Mouse (Mus musculus) gastrocnemius, postnatal 14 days (tissue): ENCODE measurements around the gene Tram2. TPM values are rescaled to one million over a fixed set of nuclear protein-coding genes. Genes with fewer than 3 reads are reported as not detected.

ENCODE experiments used
- DNase-seq: peaks from one replicate; pipeline ENCODE4 v3.0.0; 2021; ENCODE audit warnings: mixed read lengths
- intact Hi-C: fragments of 180-260 bp; cut with DNase I; formaldehyde crosslinking; loops from one replicate; pipeline ENCODE4 v1.15.1; 2025; ENCODE audit warnings: low total_unique reads
- long read RNA-seq, 2 experiments: library from polyadenylated mRNA; stranded (forward); transcript quantifications; one replicate each; pipeline ENCODE4 v2.0.0; 2021
- total RNA-seq, 2 experiments: library from RNA; stranded (reverse); gene quantifications; 2 replicates each; pipeline ENCODE4 v1.2.3; 2021

The Tram2 gene
- total RNA-seq, result 1 to 10 TPM; 8.7 to 9.7 TPM
- long read RNA-seq, experiment 1, full-length matches to known transcripts, result 5 of 6 reads
- long read RNA-seq, experiment 1, partial matches to known transcripts, result 0 of 6 reads
- long read RNA-seq, experiment 1, other reads (novel, unspliced or antisense), result 1 of 6 reads
- long read RNA-seq, experiment 2, full-length matches to known transcripts, result 3 of 5 reads
- long read RNA-seq, experiment 2, partial matches to known transcripts, result 0 of 5 reads
- long read RNA-seq, experiment 2, other reads (novel, unspliced or antisense), result 2 of 5 reads

GRCm38 (mm10) chr1:21079217-21079773, at the start of gene Tram2:
TSS of gene Tram2 (minus strand) at chr1:21079229.
- intact Hi-C loops, result no loop called here
- DNase-seq, result peak; percentile 96

GRCm38 (mm10) chr1:21124713-21125336, 45.8 kb upstream of the Tram2 start:
- DNase-seq, result no peak
- intact Hi-C loops, result no loop called here

DNA sequence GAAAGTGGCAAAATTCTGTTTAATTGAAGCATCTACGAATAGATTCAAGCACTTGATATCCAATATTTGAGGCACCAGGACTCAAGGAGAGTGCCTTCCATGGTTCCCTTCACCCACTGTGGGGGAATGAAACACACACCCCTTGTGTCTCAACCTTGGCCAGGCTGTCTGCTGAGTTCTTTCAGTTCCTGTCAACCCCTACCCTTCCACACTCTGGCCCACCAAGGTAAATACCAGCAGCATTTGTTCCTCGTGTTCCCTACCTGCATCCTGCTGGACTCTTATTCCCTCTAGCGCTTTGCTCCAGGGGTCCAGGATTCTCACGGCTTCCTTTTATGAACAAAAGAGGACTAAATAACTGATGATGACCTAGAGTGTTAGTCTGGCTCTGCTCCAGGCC, 24.8 kb upstream of the Tram2 start:
- no peak for DNase-seq
- intact Hi-C loops, result no loop called here

- intact Hi-C loops, result loop anchor here (2.0 kb wide), 1 partner anchor 165 kb away; no protein-coding TSS in a partner anchor
- DNase-seq, result peak; percentile 62
Measured at GRCm38 (mm10) chr1:21101221-21102006, 22.4 kb upstream of the Tram2 start.

DNA sequence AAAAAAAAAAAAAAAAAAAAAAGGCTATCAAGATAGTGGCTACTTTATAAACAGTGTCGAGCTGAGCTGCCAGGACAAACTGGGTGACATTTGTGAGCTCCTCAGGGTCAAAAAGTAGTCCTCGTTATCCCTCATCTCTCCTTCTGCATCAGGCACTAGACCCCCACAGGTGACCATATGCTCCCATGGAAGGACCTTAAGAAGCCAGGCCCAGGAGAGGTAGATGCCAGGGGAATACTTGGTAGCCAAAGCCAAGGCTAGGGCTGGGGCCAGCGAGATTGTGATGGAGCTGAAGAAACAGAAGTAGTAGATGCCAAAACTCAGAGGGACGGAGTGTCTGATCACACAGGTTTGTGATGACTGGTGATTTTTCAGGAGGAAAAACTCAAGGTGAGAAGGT, 21.7 kb upstream of the Tram2 start:
- intact Hi-C loops, result loop anchor here (2.0 kb wide), 1 partner anchor 164 kb away; no protein-coding TSS in a partner anchor
- DNase-seq, result no peak

DNA sequence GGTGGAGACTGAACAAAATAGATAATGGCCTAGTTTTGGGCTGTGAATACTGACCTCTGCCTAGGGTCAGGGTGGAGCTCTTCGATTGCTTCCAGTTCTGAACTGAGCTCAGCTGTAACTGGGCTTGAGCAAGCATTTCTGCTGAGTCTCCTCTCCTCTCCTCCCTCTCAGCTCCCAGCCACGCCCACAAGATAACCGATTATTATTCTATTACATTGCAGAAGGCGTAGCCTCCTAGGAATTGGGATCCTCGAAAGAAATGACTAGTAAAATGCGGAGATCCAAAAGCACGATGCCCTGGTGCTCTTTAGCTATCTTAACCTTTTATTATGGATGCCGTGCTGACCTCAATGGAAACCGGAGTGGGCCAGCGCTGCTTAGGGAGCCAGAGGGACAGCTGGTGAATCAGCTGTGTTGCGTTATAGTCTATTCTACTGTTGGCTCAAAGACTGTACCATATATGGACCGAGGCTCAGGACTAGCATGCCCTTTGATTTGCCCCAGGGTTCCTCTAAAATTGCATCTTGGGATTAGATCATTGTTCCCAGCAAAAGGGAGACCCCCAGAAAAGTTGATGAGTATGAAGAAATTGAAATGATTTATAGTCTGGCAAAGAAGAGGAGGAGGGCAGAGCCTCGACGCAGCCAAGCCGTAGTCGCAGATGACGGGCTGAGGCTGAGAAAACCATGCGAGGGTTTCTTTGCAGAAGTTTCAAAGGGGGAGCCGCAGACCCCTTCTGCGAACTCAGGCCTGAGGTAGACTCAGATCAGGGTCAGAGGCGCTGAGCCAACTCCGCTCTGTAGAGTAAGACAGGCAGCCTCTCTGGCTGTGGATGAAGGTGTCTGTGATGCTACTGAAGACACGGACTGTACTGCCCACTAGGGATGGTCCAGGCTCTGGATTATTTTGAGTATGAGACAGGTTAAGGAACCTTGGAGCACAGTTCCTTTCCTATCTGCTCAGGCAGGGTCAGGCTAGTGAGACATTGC, 18.3 kb upstream of the Tram2 start:
- DNase-seq, result no peak
- intact Hi-C loops, result no loop called here

DNA sequence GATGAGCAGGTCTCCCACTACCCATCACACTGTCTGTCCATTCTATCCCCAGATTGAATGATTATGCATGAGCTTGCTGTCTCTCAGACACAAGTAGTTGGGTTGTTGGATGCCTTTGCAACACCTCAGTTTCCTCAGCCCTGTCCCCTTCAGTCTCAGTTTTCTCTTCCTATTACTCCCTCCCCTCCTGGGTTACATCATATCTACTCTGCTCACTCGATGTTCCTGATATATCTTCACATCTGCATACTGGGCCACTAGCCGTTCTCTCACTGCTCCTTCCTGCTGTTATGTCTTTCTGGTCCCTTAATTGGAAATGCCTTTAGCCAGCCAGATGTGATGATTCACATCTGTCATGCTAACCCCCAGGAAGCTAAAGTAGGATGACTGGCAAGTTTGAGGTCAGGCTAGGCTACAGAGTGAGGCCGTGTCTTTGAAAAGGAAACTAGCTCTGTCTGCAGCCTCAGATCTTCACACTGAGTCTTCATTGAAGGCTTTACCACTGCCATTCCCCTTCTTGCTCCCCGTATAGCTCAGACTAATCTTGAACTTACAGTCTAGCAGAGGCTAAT, 15.7 kb upstream of the Tram2 start:
- intact Hi-C loops, result loop anchor here (5.0 kb wide), 1 partner anchor 102 kb away; no protein-coding TSS in a partner anchor
- DNase-seq, result no peak

GRCm38 (mm10) chr1:21089661-21090117, 10.7 kb upstream of the Tram2 start:
- DNase-seq, result no peak
- intact Hi-C loops, result loop anchor here (5.0 kb wide), 1 partner anchor 97 kb away; no protein-coding TSS in a partner anchor

DNA sequence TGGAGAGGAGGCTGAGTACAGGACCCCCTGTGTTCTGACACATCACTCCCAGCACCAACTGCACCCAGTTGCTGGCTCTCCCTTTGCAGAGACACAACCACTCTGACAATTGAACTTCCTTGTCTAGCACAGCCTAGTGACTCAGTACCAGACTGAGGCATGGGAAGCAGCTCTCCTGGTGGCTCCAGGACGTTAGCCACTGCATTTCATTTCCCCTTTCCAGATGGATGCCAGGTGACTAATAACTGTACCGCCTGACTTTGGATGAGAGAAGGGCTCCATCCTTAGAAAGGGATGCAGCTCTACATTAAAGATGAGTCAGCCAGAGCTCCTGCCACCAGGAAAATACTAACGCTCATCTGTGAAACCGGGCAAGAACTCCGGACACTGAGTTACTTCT, 7.3 kb upstream of the Tram2 start:
- intact Hi-C loops, result no loop called here
- no peak for DNase-seq

- no peak for DNase-seq
- intact Hi-C loops, result no loop called here
Measured at GRCm38 (mm10) chr1:21084661-21085060, 5.6 kb upstream of the Tram2 start.

GRCm38 (mm10) chr1:21080362-21080761, 1.3 kb upstream of the Tram2 start:
- no peak for DNase-seq
- intact Hi-C loops, result no loop called here

GRCm38 (mm10) chr1:21078481-21079214, 381 bp downstream of the Tram2 start:
- intact Hi-C loops, result no loop called here
- DNase-seq, result no peak

GRCm38 (mm10) chr1:21077619-21078018, 1.4 kb downstream of the Tram2 start:
- intact Hi-C loops, result no loop called here
- DNase-seq, result no peak

- DNase-seq, result no peak
- intact Hi-C loops, result no loop called here
Measured at GRCm38 (mm10) chr1:21077191-21077590, 1.8 kb downstream of the Tram2 start.

DNA sequence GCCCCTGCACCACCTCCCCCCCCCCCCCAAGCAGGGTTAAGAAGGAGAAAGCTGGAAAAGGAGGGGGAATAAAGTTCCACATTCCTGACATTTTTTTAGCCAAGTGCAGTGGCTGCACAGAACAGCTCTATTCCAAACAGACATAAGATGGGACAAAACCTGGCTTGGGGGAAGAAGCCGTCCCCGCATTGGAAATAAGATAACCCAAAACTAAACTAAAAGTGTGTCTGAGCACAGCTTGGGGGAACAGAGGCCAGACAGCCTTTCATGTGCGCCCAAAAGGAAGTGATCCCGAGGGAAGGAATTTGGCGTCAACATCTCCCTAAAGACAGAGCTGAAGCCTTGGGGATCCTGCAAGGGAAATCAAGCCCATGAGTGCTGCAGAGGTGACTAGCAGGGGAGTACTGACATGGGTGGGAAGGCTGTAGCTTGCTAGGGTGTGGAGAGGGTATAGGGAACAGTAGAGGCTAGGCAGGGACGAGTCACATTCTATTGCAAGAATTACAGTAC, 3.0 kb downstream of the Tram2 start:
- intact Hi-C loops, result no loop called here
- no peak for DNase-seq

DNA sequence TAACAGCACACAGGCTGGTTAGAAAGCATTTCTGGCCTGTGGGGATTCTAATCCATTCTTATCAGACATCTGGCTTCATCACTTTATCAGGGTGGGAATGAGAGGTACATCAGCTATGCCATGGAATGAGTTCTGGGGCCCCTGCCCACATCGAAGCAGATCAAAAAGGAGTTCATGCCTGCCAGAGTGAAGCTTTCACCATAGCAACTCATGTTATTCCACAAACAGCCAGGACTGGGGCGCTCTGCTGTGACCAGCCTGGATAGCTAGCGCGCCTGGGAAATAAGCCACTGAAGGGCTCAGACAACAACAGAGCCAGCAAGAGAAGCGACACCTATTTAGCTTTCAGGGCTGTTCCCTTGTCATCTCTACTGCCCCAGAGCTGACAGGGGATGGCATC, 4.8 kb downstream of the Tram2 start:
- intact Hi-C loops, result no loop called here
- peak; percentile 38 for DNase-seq

DNA sequence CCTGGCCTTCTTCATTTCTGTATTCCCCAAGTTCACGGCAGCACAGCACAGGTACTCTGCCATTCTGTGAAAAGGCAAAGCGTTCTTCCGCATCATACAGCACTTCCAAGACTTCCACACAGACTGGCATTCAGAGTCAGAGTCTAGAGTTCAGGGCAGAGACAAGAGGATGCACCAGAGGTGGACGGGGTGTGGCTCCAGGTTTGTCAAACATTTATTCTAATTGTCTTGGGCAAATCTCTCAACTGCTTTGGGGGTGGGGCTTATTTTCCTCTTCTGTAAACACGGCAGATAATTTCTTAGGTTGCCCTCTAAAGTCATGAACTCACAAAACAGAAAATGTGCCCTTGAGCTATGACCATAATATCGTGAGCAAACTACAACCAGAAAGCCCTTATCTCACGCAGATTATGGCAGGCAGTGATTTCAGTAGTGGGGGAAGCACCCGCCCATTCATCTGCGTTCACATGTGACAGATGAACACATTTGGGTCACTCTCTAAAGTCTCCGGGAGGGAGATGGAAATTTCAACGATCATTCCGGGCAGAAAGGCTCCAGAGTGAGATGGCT, 6.1 kb downstream of the Tram2 start:
- no peak for DNase-seq
- intact Hi-C loops, result no loop called here
